Mouse (Mus musculus): ENCODE data around the gene Armc12.

GRCm38 (mm10) chr17:28572941-28573340 is 42.3 kb downstream of the Armc12 start:
- TF ChIP-seq CTCF (IDR thresholded peaks at IDR 0.05; ENCODE audit: low read depth, low read length) (no peak), POLR2A (IDR thresholded peaks at IDR 0.05; ENCODE audit: insufficient read depth, low read length) (no peak), EP300 (IDR thresholded peaks at IDR 0.05; ENCODE audit: insufficient read depth, low read depth, low read length) (no peak)
